Mouse (Mus musculus) cerebellum, postnatal 14 days (tissue): ENCODE data around the gene Kirrel3.
A peak's percentile ranks its signal among the peaks of the same experiment; 100 is the strongest.

Experiments
- DNase-seq, 2 experiments: peaks; one replicate each; pipeline ENCODE4 v3.0.0; 2021; ENCODE audit warnings: mixed read lengths in 2 of 2

Gene Kirrel3

DNA sequence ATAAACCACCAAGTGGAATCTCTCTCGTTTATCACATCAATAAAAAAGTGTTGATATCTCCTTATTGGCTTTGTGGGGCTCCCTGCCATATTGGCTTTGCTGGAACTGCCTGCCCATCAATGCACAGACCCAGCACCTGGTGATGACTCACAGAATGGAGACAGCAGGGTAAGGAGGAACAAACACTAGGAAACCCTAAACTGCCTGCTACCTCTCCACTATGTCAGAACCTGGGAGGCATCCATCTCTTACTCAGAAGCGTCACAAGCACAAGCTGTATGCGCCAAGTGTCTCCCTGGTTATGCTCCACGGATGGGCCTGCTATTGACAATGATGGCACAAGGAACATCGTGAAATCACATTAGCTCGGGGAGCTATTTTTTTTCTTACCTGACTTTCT, 33.2 kb downstream of the Kirrel3 start:
- no peak for DNase-seq

DNA sequence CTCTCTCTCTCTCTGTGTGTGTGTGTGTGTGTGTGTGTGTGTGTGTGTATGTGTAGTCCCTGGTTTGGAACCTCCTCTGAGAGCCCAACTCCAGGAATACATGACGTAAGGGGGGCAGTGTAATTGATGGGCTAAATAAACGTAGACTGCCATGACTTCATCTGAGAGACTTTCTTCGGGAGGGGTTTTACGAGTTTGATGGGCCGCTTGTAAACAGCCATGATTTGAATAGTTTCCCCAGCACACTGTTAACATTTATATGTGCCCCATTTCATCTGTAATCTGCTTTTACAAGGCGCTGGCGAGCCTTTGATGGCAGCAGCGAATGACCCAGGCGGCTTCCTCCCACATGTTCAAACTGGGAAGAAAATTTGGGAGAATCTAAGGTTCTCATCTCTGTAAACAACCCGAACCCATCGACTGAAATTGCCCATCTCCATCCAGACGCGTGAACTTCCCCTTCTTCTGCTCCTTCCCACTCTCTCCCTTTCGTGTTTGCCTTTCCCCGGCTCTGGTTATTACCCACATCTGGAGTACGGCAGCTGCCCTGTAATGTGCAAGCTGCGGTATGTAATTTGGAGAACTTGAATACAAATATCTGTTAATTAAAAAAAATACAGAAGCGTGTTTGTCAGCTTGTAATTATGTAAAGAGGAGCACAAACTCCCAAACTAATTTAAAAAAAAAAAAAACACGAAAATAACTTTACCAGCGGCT, 34.7 kb downstream of the Kirrel3 start:
- no peak for DNase-seq

DNA sequence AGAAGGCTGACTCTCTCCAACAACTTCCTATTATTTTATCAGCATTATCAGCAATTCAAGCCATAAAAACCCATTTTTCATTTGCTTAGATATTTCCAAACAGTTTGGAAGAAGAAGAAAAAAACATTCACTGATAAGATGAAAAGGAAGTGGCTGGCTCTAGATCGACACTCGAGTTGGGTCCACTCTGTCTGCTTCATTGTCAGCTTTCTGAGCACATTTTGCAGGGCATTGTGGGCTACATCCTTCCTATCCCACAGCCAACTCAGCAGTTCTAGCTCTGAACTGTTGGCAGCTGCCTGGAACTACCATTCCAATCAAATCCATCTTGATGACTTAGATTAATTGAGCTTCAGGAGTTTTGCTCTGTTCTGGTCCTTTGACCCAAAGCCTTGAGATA, 40.0 kb downstream of the Kirrel3 start:
- DNase-seq: no peak

DNA sequence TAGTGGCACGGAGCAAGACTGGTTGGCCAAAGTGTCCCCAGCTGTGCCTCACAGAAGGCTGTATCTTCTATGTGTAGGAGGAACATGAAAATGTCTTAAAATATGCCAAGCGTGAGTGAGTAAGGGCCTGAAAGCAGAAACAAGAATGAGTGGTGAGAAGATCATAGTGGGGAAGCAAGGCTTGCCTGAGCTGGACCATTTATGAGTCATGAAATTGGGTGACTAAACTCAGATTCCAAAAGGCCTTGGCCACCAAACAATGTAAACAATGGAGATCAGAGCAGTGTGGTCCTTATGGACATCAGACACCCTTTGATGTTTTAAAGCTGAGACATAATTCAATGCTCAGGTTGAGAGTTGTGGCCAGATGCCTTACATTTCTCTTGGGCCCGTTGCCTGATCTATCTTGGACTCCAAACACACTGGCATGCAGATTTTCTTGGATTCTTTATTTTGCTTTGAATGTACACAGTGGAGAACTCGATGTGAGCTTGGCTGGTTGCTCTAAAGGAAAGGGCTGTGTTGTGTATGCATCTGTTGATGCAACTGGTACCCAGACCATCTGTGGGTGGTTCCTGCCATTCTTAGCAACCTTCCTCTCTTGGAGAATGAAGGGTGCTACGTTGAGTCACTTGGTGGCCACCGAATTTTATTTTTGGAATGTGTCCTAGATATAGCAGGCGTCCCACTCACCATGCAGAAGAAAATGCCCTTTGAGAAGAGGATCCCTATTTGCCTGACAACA, 53.1 kb downstream of the Kirrel3 start:
- DNase-seq: no peak

DNA sequence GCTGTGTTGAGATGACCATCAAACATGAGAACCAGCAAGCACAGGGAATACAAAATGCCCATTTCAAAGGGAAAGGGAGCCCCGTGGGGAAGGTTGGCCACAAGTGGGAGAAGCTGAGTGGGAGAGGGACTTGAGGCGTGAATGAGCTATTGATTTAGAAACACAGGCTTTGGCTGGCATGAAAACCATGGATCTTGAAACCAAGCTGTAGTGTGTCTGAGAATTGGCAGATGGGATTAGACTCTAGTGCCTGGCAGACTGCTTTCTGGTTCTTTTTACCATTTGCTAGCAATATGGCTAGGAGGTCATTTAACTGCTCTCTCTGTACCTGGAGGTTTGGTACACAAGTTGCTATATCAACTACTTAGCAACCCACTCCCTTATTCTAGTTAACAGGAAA, 56.2 kb downstream of the Kirrel3 start:
- peak; percentile 26 to 45 for DNase-seq

DNA sequence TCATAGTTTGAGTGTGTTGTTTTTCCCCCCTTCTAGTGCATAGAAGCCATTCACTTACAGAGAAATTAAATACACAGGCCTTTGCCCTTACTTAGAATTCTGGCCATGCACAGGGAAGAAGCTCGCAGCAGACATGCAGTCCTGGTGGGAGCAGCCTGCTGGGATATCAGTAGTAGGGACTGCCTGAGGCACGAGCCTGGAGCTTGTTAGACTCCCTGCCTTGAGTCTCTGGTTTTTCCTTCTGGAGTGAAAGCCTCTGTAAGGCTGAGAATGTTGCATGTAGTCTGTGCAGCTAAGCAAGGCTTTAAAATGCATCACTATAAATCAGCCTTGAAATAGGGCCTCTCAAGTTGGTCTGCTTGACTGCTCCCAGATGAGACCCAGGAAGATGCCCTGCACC, 70.0 kb downstream of the Kirrel3 start:
- no peak for DNase-seq

DNA sequence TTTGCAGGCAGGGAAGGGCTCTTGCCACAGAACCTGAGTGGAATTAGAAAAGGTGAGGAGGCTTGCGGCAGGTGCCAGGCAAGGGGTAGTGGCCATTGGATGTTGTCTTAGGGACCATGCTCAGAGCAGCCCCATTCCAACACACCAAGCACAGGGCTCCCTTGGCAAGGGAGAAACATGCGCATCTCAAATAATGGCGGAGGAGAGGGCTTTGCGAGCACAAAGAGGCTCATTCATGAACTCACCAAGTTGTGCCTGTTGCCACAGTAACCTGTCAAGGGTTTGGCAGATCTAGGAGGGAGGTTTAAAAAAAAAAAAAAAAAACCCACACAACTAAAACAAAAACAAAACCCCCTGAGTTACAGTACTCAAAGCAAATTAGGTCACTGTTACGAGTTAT, 72.2 kb downstream of the Kirrel3 start:
- peak; percentile 16 to 32 for DNase-seq

DNA sequence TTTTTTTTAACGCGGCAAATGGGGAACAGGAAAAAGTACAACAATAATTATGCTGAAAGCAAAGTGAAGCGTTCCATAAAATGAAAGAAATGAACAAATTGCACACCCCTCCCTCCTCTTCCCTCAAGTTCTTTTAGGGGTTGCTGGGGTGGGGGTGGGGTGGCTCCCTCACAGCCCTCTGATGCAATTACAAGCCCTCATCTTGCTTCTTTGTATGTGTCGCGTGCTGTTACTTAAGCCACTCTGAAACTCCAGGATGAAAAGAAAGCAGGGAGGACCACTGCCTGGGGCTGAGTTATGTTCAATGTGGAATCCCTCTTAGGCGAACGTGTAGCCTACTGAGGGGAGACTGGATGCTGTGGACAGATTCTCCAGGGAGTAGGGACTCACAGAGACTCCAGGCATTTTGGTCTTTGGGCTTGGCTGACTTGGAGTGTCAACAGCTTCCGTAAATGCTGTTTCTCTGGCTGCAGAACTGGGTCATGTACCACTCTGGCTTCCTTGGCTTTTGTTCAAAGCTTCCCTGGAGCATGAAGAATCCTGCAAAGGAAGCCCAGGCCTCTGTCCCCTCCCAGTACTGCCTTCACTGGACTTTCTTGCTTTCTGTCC, 72.7 kb downstream of the Kirrel3 start:
- DNase-seq: peak; percentile 71 to 85

DNA sequence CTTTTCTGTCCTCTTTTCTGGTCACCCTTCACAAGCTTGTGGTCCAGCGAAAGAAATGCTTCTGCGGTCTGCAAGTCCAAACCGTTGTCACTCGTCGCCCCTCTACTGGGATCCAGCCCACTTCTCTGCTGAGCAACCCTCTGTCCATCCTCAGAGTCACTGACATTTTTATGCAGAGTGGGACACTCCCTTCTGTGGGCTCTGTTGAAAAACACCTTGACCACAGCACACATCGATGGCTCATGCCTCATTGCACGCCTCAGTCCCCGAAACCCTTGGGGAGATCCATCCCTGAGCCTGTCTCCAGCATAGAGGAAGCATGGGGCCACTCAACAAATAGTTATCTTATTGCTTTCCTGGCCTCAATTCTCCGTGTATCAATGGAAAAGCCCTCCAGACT, 73.4 kb downstream of the Kirrel3 start:
- DNase-seq: no peak

DNA sequence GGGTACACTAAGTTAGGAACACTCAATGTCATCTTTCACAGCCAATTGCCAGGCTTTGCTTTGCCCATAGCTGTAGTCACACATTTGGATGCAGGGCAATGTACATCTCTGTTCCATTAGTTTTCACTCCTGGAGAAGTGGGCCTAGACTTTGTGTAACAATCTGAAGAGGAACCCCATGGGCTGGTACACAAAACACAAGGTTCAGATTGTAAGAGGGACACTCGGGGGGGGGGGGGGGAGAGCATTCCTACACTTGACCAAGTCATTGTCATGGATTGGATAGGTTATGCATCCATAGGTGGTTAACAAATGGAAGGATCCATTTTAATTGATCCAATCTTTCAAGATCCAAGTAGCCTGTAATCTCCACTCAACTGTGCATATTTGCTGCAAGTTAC, 75.6 kb downstream of the Kirrel3 start:
- DNase-seq: no peak

DNA sequence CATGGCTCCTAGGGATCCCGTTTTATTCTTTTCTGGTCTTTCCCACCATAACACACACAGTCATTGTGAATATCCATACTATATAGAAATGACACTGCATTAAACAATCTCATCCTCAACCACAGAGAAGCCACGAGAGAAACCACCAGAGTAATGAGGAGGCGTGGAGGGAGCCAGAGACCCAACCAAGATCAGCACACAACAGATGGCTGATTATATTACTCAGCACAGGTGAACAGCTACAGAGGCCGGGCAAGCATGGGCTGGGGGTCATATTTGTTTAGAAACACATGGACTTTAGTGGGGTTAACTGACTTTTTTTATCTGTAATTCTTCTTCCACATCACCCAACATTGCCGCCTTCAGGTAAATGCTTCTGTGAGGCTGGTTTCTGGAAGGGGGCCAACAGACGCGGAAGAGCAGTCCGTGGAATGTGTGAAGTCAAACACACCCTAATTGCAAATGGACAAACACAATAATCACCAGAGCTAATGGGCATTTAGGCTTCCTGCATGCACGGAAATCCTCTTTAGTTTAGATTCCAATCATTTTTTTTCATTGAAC, 76.8 kb downstream of the Kirrel3 start:
- peak; percentile 68 to 69 for DNase-seq

DNA sequence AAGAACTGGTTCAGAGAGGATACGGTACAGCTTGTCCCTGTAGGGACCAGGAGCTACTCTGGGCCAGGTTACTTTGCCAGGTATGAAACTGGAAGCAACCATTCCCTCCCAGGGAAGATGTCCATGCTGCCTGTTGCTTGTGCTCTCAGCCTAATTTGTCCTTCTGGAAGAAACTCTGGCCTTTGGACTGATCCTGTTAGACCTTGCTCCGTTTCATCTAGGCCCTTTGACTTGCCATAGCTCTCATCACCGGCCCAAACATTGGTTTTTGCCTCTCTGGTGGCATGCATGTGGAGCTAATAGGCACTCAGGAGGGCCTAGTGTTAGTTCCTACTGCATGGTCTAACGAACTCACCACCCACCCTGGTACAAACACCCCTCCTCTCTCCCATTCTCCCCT, 88.2 kb downstream of the Kirrel3 start:
- no peak for DNase-seq

DNA sequence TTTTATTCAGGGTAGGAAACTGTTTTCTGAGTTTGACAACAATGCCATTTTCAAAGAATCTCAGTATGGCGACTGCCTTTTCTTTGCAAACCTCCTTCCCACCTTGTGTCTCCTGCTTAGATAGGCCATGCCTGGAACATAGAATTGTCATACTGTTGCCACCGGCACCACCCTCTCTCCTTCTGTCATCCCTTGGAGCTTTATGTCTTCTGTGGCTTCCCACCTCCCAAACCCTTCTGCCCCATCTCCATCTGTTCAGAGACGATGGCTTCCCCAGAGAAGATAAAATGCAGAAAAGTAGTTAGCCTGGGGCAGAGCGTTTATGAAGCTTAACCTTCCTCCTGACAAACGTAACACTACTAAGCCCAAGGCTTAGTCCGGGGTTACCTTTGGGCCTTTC, 88.9 kb downstream of the Kirrel3 start:
- no peak for DNase-seq

DNA sequence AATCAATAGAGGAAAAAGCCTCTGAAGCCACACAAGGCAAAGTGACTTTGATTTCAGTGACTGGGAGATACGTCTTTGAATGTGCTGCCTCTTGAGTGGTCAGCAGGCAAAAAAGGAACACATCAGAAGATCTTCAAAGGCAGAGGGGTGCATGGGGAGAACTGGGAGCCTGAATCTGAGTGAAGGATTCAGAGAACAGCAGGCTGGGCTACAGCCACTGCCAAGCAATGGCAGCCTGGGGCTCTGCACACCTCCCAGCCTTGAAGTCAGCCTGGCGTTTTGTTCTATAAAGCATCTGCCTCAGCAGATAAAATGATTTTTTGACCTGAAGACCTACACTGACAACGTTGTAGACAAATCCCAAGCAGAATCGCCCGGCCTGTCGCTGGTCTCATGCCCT, 93.5 kb downstream of the Kirrel3 start:
- no peak for DNase-seq

DNA sequence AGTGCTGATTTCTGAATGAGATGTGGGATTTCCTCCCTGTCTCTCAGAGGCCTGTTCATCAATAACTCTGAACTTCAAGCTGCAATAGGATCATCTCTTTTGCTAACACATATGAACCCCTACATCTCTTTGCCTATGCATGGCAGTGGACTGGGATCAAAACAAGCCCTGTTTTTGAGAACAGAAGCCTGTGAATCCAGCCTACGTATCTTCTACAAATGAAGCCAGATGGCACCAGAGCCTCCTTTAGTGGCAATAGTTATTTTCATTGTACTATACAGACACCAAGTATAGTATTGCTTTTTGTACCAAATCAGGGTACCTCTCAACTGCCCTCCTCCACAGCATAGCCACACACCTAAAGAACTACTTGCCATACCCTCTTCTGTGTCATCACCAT, 94.4 kb downstream of the Kirrel3 start:
- no peak for DNase-seq

DNA sequence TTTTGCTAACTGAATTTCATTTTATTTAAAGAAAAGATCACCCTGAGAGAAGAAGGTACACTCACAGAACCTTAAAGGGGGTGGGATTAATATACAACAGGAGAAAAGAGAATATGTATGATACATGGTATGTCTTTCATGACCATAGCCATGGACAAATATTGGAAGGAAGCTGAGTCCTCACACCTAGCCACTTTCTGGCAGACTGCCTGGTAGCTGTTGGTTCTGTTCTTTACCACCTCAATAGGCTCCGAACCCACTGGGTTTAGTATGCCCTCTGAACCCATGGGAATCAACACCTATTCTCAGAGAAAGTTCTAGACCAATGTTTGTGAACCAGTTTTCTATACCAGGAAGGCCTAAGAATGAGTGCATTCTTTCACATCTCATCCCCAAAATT, 96.8 kb downstream of the Kirrel3 start:
- peak in 1 of 2 experiments; percentile 16 for DNase-seq

DNA sequence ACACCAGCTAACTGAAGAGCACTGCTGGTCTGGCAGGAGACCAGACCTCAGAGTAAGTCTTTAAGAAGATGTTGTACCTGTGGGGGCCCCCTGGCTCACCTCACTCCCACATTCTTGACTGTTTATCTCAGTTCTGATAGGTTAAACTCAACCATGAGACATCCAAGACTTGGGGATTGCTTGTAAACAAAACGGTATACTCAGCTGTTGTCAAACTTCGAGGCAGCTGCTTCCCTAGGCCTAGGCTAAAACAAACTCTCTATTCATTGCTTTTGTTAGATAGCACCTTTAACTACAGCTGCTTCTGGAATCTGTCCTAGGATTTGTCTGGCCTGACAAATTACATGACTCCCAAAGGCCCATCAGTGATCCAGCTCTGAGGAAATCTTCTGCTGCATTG, 99.8 kb downstream of the Kirrel3 start:
- DNase-seq: no peak

DNA sequence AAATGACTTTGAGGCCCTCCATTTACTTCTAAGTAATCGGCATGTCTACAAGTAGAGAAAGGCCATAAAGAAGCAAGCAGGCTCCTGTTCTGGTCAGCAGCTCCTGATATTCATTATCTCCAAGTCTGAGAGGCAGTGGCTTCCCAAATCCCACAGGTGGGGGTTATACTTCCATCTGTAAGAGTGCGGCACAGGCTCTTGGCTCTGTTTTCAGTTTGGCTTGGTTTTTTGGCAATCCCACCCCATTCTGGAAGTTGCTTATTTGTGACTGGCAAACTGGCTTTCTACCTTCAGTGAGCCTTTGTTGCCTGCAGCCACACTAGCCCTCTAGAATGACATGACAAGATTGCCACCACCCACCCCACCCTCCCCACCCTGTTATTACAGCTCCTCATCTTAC, 100.4 kb downstream of the Kirrel3 start:
- peak; percentile 27 to 51 for DNase-seq

DNA sequence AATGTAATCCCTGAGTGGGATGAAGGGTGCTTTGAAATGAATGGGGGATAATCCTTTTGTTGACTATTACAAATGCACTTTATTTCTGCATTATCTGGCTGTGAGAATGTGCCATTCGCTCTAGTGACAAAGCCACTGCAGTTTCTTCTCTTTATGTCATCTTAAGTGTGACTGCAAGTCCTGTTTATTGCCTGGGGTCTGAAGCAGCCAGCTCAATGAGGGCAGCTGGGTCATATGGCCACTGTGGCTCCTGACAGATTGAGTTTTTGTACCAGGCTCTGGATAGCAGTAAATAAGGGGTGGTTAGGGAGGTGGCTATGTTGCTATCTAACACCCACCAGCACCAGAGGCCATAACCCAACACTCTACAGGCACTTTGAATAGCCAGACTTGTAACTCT, 104.1 kb downstream of the Kirrel3 start:
- no peak for DNase-seq

DNA sequence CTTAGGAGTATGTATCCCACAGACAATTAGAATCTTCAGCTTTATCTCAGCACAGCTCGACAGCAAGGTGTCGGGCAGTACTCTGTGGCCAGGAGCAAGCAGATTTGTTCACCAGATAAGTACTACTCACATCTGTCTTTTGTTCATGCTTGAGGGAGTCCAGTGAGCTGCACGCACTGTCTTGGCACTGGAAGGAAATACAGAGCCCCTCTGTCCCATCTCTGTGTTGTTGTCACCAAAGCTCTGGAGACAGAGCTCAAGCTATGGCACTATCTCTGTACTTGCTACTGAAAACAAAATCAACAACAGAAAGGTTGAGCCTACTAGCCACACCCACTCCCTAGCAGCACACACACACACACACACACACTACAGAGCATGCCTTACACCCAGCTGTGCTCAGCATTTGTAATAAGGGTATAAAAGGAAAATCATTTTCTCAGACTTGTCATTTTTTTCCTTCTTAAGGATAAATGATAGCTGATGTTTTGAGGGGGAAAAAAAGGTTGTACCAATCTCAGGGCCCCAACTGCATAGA, 106.4 kb downstream of the Kirrel3 start:
- no peak for DNase-seq

DNA sequence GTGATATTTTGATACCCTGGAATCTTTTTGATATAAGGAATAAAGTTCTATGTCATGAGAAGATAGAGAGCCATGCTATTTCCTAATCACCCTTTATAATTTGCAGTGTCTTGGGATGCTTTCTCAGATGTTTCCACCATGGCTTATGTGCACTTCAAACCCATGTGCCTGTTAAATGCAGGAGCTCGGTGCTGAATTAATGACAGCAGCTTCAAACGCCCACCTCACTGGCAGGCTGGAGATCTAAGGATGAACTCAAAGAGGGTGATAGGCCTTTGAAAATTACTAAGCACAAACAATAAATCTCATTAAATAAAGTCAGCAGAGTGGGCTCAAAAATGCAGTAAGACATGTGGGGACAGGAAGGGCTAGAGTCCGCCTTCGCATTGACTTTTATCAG, 108.2 kb downstream of the Kirrel3 start:
- DNase-seq: no peak

DNA sequence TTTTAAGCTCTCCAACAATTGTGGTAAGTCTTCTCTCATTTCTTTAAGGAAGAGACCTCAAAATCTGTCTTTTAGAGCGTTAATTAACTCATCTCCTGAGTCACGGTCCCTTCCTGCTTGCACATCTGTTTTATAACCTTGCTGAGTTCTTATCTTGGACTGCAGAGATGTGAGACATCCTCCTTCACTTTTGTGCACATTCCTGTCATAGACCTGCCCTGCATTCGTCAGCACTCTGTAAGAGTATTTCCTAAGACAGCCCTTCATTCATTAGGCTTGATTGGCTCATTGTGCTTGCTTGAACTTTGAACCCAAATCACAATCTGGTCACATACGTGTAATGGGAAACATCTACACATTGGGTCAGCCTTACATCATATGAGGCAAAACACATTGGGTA, 114.6 kb downstream of the Kirrel3 start:
- DNase-seq: no peak

DNA sequence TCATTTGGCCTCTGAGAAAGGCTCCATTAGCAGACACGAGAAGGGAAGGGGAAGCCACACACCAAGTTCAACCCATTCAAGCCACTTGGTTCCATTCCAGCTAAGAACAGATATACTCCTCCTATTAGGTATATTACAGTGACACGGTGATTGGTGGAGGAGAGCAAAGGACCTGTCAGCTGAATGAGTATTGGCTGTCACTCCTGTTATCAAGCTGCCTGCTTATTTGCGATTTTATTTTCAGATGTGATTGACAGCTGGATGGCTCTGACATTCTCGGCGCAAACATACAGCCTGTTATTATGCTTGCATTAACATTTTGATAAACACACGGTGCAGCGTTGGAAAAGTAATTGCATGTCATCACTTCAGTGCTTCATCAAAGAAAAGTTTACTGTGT, 118.1 kb downstream of the Kirrel3 start:
- no peak for DNase-seq

DNA sequence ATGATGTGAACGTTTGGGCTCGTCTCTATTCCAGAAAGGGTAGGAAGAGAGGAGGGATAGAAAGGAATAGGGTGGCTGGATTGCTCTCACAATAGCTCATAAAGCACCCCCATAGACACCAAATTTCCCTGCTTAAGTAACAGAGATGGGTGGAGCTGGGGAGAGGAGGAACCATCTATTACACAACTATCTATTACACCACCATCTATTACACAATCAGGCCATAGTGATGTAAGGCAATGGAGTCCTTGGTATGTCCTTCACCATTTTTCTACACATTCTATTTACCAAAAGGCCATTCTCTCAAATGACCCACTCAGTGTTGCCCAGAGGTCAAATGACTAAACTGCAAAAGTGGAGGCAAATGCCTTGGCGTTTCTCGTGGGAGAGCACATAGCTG, 119.2 kb downstream of the Kirrel3 start:
- no peak for DNase-seq
